Mouse (Mus musculus): ENCODE measurements around the gene Spata13. TPM values are rescaled to one million over a fixed set of nuclear protein-coding genes. Genes with fewer than 3 reads are reported as not detected.

Spata13 gene
- polyA plus RNA-seq, 1 experiment from 2014 or later, result 16.1 TPM

DNA sequence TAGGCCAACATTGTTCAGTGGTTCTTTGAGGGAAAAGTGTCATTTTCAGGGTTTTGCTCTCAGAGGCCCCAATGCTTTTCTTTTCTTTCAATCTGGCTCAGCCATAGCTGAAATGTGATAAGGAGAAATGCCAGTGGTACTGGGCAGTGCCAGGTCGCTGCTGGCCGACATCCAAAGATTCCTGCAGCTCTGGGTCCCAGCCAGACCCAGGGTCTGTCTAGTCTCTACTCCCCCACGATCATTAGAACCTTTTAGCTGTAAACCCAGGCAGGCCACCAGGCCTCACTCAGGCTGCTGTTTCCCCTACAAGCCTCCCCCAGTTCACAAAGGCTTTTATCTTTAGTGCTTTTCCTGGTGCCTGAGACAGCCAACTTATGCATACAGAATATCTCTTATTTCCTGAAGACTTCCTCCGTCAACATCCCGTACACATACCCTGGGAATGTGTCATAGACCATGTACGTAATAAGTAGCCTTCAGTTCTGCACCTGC is 107.7 kb downstream of the Spata13 start:
- Histone ChIP-seq H3K27me3 (replicated peaks; ENCODE audit: control insufficient read depth, insufficient read depth, low read length) (no peaks in the 10 kb centered on the region), H3K9me3 (ENCODE audit: control insufficient read depth, low read length) (no peaks in the 10 kb centered on the region), H3K9ac (ENCODE audit: low read depth, low read length) (no peak overlapping the region), H3K36me3 (ENCODE audit: control insufficient read depth, insufficient read depth, low read length) (peaks cover 4% of the 10 kb centered on the region; the same call in 1 of the 2 replicates), H3K27ac (ENCODE audit: low read depth, low read length) (0 out of 2 replicates have a peak overlapping the region, but pooled peaks have one; percentile 33), H3K4me2 (no peak overlapping the region), H3K4me1 (replicated peaks; ENCODE audit: control insufficient read depth, insufficient read depth, low read length) (peaks cover 22% of the 10 kb centered on the region), H3K4me3 (ENCODE audit: low read depth, low read length) (no peak overlapping the region)
- 59% methylated on average over 6 of the region's 6 CpGs for WGBS
- ATAC-seq (replicated peaks; ENCODE audit: low FRiP score), result no peak
- no peak for DNase-seq (ENCODE audit: low spot score)

DNA sequence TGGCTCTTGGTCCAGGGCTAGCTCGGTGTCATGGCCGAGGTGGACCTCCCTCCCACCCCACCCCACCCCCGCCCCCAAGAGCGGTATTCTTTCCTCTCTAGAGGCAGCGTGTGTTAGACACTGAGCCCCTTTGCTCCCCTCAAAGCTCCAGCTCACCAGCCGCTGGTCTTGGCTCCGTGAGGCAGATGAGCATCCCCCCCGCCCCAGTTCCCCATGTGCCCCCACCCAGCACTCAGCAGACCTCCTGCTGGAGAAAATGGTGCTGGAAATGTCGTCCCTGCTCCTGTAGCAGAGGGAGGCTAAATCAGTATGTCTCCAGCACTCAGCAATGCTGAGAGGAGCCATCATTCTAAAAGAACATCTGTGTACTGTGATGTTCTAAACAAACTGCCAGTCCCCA is 109.9 kb downstream of the Spata13 start:
- Histone ChIP-seq H3K4me3 (ENCODE audit: low read depth, low read length) (no peak overlapping the region), H3K4me2 (no peak overlapping the region), H3K36me3 (ENCODE audit: control insufficient read depth, insufficient read depth, low read length) (peaks cover 10% of the 10 kb centered on the region), H3K27ac (ENCODE audit: low read depth, low read length) (no peak overlapping the region), H3K4me1 (replicated peaks; ENCODE audit: control insufficient read depth, insufficient read depth, low read length) (peaks cover 10% of the 10 kb centered on the region), H3K9me3 (ENCODE audit: control insufficient read depth, low read length) (no peaks in the 10 kb centered on the region), H3K27me3 (replicated peaks; ENCODE audit: control insufficient read depth, insufficient read depth, low read length) (no peaks in the 10 kb centered on the region), H3K9ac (ENCODE audit: low read depth, low read length) (no peak overlapping the region)
- DNase-seq (ENCODE audit: low spot score), result no peak
- ATAC-seq (replicated peaks; ENCODE audit: low FRiP score), result no peak
- 73% methylated on average over 9 of the region's 9 CpGs for WGBS

DNA sequence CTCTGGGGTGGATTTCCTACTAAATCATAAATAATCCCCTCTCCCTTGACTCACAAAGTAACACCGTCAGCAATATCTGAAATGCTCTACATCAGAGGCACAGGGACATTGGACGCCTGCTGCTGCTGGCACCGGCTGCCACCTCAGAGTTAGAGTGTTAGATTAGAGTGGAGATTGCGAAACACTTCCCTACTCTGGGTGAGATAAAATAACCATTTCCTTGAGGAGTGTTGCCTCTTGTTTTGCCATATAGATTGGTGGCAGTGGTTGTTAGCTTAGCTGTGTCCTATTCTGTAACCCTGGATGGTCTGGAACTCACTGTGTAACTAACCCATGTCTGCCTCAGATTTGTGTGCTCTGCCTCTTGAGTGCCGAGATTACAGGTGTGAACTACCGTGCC is 111.4 kb downstream of the Spata13 start:
- H3K9me3 ChIP-seq (ENCODE audit: control insufficient read depth, low read length), result no peaks in the 10 kb centered on the region
- no peak overlapping the region for H3K9ac ChIP-seq (ENCODE audit: low read depth, low read length)
- H3K4me3 ChIP-seq (ENCODE audit: low read depth, low read length), result no peak overlapping the region
- H3K4me2 ChIP-seq, result no peak overlapping the region
- ATAC-seq (replicated peaks; ENCODE audit: low FRiP score) (no peak), DNase-seq (ENCODE audit: low spot score) (no peak)
- H3K36me3 ChIP-seq (ENCODE audit: control insufficient read depth, insufficient read depth, low read length), result peaks cover 10% of the 10 kb centered on the region
- WGBS, result 57% methylated on average over 6 of the region's 6 CpGs
- H3K27ac ChIP-seq (ENCODE audit: low read depth, low read length), result no peak overlapping the region
- H3K4me1 ChIP-seq (replicated peaks; ENCODE audit: control insufficient read depth, insufficient read depth, low read length), result peaks cover 7% of the 10 kb centered on the region
- H3K27me3 ChIP-seq (replicated peaks; ENCODE audit: control insufficient read depth, insufficient read depth, low read length), result no peaks in the 10 kb centered on the region

DNA sequence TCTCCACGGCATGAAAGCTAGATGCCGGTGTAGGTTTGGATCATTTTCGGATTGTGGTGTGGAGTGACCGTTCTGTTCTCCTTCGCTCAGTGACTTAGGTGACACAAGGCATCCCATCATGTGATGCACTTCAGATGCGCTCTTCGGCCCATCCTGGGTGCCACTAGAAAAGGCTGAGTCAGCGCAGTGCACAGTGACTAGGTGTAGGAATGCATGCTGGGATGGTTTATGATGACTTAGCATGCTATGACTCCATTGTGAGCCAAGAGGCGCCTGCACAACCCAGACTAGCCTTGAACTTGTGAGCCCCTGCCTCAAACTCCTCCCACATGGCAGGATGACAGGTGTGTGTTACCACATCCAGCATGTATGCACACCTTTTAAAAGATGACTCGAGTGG is 112.3 kb downstream of the Spata13 start:
- Histone ChIP-seq H3K27me3 (replicated peaks; ENCODE audit: control insufficient read depth, insufficient read depth, low read length) (no peaks in the 10 kb centered on the region), H3K4me2 (no peak overlapping the region), H3K27ac (ENCODE audit: low read depth, low read length) (no peak overlapping the region), H3K9ac (ENCODE audit: low read depth, low read length) (no peak overlapping the region), H3K4me1 (replicated peaks; ENCODE audit: control insufficient read depth, insufficient read depth, low read length) (peaks cover 7% of the 10 kb centered on the region), H3K36me3 (ENCODE audit: control insufficient read depth, insufficient read depth, low read length) (peaks cover 10% of the 10 kb centered on the region), H3K9me3 (ENCODE audit: control insufficient read depth, low read length) (no peaks in the 10 kb centered on the region), H3K4me3 (ENCODE audit: low read depth, low read length) (no peak overlapping the region)
- WGBS, result 94% methylated on average over 10 of the region's 10 CpGs
- ATAC-seq (replicated peaks; ENCODE audit: low FRiP score) (no peak), DNase-seq (ENCODE audit: low spot score) (no peak)

DNA sequence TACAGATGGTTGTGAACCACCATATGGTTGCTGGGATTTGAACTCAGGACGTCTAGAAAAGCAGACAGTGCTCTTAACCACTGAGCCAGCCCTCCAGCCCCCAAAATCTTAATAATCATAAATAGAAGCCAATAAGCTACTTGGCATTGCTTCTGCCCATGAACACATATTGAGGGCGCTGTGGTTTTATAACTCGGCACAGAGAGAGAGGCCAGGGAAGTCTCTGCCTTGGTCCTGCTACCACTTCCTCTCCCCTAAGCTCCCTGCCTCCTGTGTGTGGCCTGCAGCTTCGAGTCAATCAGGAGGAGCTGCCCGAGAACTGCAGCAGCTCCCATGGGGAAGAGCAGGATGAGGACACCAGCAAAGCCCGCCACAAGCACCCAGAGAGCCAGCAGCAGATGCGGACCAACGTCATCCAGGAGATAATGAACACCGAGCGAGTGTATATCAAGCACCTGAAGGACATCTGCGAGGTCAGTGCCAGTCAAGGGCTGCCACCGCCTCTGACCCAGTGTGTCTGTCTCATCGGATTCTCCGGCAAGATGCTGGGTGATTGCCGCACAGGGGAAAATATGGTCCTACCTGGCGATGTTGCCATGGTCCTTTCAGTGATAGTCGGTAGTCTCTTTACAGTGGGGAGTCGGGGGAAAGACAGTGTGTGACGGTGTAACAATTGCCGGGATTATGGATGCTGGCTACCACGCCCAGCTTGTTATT is 113.5 kb downstream of the Spata13 start:
- Histone ChIP-seq H3K4me3 (ENCODE audit: low read depth, low read length) (no peak overlapping the region), H3K4me1 (replicated peaks; ENCODE audit: control insufficient read depth, insufficient read depth, low read length) (peaks cover 7% of the 10 kb centered on the region), H3K9me3 (ENCODE audit: control insufficient read depth, low read length) (no peaks in the 10 kb centered on the region), H3K36me3 (ENCODE audit: control insufficient read depth, insufficient read depth, low read length) (peaks cover 10% of the 10 kb centered on the region), H3K27ac (ENCODE audit: low read depth, low read length) (no peak overlapping the region), H3K27me3 (replicated peaks; ENCODE audit: control insufficient read depth, insufficient read depth, low read length) (no peaks in the 10 kb centered on the region), H3K4me2 (no peak overlapping the region), H3K9ac (ENCODE audit: low read depth, low read length) (no peak overlapping the region)
- DNase-seq (ENCODE audit: low spot score), result no peak
- ATAC-seq (replicated peaks; ENCODE audit: low FRiP score), result no peak
- 77% methylated on average over 21 of the region's 21 CpGs for WGBS

DNA sequence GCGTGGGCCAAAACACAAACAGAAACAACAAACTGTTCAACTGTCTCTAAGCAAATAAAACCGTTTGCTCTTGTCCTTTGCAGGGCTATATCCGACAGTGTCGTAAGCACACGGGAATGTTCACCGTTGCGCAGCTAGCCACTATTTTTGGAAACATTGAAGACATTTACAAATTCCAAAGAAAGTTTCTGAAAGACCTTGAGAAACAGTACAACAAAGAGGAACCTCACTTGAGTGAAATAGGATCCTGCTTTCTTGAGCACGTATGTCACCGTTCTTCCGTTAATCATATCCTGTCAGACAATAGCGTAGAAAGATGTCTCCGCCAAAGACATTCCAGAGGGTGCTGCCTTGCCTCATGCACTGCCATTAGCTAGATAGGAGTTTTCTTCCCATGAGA is 116.1 kb downstream of the Spata13 start:
- ATAC-seq (replicated peaks; ENCODE audit: low FRiP score) (no peak), DNase-seq (ENCODE audit: low spot score) (no peak)
- 83% methylated on average over 12 of the region's 12 CpGs for WGBS
- H3K4me2 ChIP-seq, result no peak overlapping the region
- H3K9me3 ChIP-seq (ENCODE audit: control insufficient read depth, low read length), result no peaks in the 10 kb centered on the region
- peaks cover 10% of the 10 kb centered on the region for H3K36me3 ChIP-seq (ENCODE audit: control insufficient read depth, insufficient read depth, low read length)
- peaks cover 6% of the 10 kb centered on the region for H3K4me1 ChIP-seq (replicated peaks; ENCODE audit: control insufficient read depth, insufficient read depth, low read length)
- H3K27ac ChIP-seq (ENCODE audit: low read depth, low read length), result no peak overlapping the region
- no peaks in the 10 kb centered on the region for H3K27me3 ChIP-seq (replicated peaks; ENCODE audit: control insufficient read depth, insufficient read depth, low read length)
- no peak overlapping the region for H3K4me3 ChIP-seq (ENCODE audit: low read depth, low read length)
- H3K9ac ChIP-seq (ENCODE audit: low read depth, low read length), result no peak overlapping the region

DNA sequence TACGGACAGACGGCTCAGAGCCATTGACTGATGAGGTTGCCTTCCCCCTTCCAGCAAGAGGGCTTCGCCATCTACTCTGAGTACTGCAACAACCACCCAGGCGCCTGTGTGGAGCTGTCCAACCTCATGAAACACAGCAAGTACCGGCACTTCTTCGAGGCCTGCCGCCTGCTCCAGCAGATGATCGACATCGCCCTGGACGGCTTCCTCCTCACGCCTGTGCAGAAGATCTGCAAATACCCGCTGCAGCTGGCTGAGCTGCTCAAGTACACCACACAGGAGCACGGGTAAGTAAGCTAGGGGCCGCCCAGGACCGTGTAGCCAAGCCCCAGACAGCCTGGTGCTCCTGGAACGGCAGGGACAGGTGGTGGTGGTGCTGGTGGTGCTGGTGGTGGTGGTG is 117.8 kb downstream of the Spata13 start:
- Histone ChIP-seq H3K36me3 (ENCODE audit: control insufficient read depth, insufficient read depth, low read length) (peaks cover 8% of the 10 kb centered on the region), H3K9ac (ENCODE audit: low read depth, low read length) (no peak overlapping the region), H3K4me3 (ENCODE audit: low read depth, low read length) (no peak overlapping the region), H3K27me3 (replicated peaks; ENCODE audit: control insufficient read depth, insufficient read depth, low read length) (no peaks in the 10 kb centered on the region), H3K4me1 (replicated peaks; ENCODE audit: control insufficient read depth, insufficient read depth, low read length) (no peaks in the 10 kb centered on the region), H3K9me3 (ENCODE audit: control insufficient read depth, low read length) (no peaks in the 10 kb centered on the region), H3K27ac (ENCODE audit: low read depth, low read length) (no peak overlapping the region), H3K4me2 (no peak overlapping the region)
- ATAC-seq (replicated peaks; ENCODE audit: low FRiP score), result no peak
- WGBS, result 88% methylated on average over 16 of the region's 16 CpGs
- no peak for DNase-seq (ENCODE audit: low spot score)

DNA sequence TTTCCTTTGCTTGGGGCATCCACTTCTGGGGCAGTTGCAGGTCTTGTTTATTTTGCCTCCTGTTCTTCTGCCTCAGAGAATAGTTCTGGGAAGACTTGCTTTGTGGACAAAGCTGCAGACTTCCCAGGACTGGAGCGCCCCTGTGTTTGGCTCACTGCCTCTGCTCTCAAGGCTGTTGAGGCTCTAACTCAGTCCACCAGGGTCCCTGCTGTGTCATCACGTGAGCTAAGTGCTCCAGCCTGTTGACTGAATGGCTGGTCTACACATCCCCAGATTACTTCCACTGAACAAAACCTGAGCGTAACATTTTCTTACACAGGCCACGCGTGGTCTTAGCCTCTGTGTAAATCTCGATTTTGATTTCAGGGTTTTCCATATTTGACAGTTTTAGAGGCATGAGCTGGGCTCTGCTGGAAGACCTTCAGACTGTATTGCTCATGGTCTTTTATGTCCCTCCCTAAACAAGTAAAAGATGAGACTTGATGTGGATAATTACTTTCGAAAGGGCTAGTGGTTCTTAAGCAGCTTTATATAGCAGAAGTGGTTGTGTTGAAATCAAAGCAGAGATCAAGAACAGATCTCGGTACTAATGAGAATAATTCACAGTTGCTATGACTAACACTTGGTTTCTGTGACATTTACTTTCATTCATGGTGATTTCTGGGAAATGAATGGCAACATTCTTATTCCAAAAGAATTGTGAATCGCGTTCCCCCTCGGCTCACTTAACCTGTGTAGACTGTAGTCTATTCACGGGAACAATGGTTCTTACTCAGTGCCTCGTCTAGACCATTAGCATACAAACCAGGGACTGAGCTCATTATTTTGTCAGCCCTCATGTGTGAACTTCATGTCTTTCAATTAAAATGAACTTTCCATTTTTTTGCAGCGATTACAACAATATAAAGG is 119.3 kb downstream of the Spata13 start:
- no peak for DNase-seq (ENCODE audit: low spot score)
- H3K9ac ChIP-seq (ENCODE audit: low read depth, low read length), result no peak overlapping the region
- H3K4me3 ChIP-seq (ENCODE audit: low read depth, low read length), result no peak overlapping the region
- no peaks in the 10 kb centered on the region for H3K9me3 ChIP-seq (ENCODE audit: control insufficient read depth, low read length)
- no peaks in the 10 kb centered on the region for H3K27me3 ChIP-seq (replicated peaks; ENCODE audit: control insufficient read depth, insufficient read depth, low read length)
- H3K27ac ChIP-seq (ENCODE audit: low read depth, low read length), result no peak overlapping the region
- H3K4me1 ChIP-seq (replicated peaks; ENCODE audit: control insufficient read depth, insufficient read depth, low read length), result no peaks in the 10 kb centered on the region
- 90% methylated on average over 14 of the region's 14 CpGs for WGBS
- no peak overlapping the region for H3K4me2 ChIP-seq
- no peak for ATAC-seq (replicated peaks; ENCODE audit: low FRiP score)
- peaks cover 6% of the 10 kb centered on the region for H3K36me3 ChIP-seq (ENCODE audit: control insufficient read depth, insufficient read depth, low read length)
